Mouse (Mus musculus) testis, adult 2 months (tissue): ENCODE data around the gene Pdcd5.

ENCODE experiments used
- CTCF ChIP-seq: fragments of 200-500 bp; IDR thresholded peaks from 2 replicates; pipeline ENCODE4 v1.5.1; 2012; ENCODE audit warnings: low read depth, mild to moderate bottlenecking, inconsistent platforms, low read length, moderate library complexity; ENCODE audit not compliant: control insufficient read depth, insufficient read depth, insufficient replicate concordance
- POLR2A ChIP-seq: fragments of 200-500 bp; IDR thresholded peaks from 2 replicates; pipeline ENCODE4 v1.6.1; 2012; ENCODE audit warnings: low read depth, mild to moderate bottlenecking, inconsistent platforms, low read length, moderate library complexity; ENCODE audit not compliant: control insufficient read depth

- no peak for TF ChIP-seq POLR2A
- no peak for TF ChIP-seq CTCF
Observed at GRCm38 (mm10) chr7:35609245-35609644, 38.1 kb downstream of the Pdcd5 start.
